Mouse (Mus musculus): ENCODE data around the gene Cmtm5. TPM values are rescaled to one million over a fixed set of nuclear protein-coding genes. Genes with fewer than 3 reads are reported as not detected.
A peak's percentile ranks its signal among the peaks of the same experiment; 100 is the strongest.

Cmtm5 gene
- polyA plus RNA-seq, 1 experiment from 2014 or later = 2.1 TPM

DNA sequence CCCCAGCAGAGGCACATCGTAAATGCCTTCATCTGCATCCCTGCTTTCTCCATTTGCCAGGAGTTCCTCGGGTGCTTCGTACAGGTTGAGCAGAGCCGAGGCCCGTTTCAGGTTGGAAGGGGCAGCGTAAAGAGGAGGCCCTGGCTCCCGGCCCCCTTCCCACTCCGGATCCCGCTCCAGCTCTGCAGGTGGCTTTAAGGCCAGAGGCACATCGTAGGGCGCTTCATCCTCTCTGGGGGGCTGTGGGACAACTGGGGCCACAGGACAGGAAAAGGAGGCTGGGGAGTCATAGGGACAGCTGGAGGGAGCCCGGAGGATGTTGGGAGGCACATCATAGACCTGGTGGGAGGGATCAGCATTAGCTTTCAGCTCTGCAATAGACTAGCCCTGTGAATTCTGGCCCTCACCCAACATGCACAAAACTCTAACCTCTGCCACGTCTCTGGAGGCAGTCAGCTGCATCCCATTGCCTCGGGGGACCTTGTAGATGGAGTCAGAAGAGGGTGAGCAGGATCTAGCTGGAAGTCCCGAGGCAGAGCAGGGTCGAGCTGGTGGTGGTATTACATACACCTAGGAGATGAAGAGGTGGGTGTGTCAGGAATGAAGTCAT lies 15.9 kb upstream of the Cmtm5 start:
- WGBS = 83% methylated on average over 16 of the region's 16 CpGs
- Histone ChIP-seq H3K36me3 (ENCODE audit: insufficient read depth, low read length) (peaks cover 23% of the 10 kb centered on the region; the same call in 1 of the 2 replicates), H3K27me3 (ENCODE audit: insufficient read depth, low read length) (no peaks in the 10 kb centered on the region), H3K27ac (no peak overlapping the region), H3K4me3 (replicated peaks; ENCODE audit: low read depth, low read length) (no peak overlapping the region), H3K4me2 (ENCODE audit: low read length) (no peak overlapping the region), H3K9ac (ENCODE audit: low read depth, low read length) (no peak overlapping the region), H3K4me1 (replicated peaks; ENCODE audit: insufficient read depth, low read length) (peaks cover 11% of the 10 kb centered on the region), H3K9me3 (replicated peaks; ENCODE audit: low read length) (no peaks in the 10 kb centered on the region)
- DNase-seq (ENCODE audit: low spot score) = no peak
- no peak for TF ChIP-seq CTCF (IDR thresholded peaks at IDR 0.05; ENCODE audit: low read depth)
- no peak for ATAC-seq (replicated peaks; ENCODE audit: low FRiP score, low read depth)

DNA sequence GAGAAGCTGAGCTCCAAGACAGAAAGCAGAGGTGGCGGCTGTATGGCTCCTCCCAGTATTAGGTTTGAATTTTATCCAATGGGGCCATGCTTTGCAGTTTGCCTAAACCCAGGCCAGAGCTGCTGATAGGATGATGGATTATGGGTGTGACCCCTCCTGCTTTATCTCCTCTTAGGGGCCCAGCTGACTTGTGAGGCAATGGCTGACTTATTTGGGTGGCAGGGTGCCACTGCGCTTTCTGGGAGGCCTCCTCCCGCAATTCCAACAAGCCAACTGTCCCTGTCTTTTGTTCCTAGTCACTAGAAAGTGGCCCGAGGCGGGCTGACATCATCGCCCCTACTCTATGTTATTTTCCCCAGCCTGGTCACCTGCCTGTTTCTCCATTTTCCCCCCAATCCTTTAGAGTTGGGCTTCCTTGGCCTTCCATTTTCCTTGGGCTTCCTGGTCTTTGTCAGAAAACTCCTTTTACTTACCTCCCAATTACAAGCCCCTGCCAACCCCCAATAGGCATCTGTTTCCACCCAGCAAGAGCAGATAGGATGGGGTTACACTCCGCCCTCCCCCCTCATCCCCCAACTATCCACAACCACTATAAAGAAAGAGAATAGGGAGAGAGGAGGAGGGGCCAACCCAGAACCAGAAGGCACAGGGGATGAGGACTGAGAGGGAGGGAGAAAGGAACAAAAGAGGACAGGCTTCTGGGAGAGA lies 11.3 kb upstream of the Cmtm5 start:
- H3K4me2 ChIP-seq (ENCODE audit: low read length) = peak overlapping the region; percentile 88
- no peaks in the 10 kb centered on the region for H3K27me3 ChIP-seq (ENCODE audit: insufficient read depth, low read length)
- ATAC-seq (replicated peaks; ENCODE audit: low FRiP score, low read depth) = peak; percentile 47
- peaks cover 22% of the 10 kb centered on the region for H3K4me1 ChIP-seq (replicated peaks; ENCODE audit: insufficient read depth, low read length)
- no peaks in the 10 kb centered on the region for H3K9me3 ChIP-seq (replicated peaks; ENCODE audit: low read length)
- WGBS = 31% methylated on average over 7 of the region's 7 CpGs
- H3K4me3 ChIP-seq (replicated peaks; ENCODE audit: low read depth, low read length) = peak overlapping the region; percentile 48
- TF ChIP-seq CTCF (IDR thresholded peaks at IDR 0.05; ENCODE audit: low read depth) = no peak
- H3K9ac ChIP-seq (ENCODE audit: low read depth, low read length) = peak overlapping the region; percentile 80; the same call in 1 of the 2 replicates
- peak; percentile 89 for DNase-seq (ENCODE audit: low spot score)
- 0 out of 2 replicates have a peak, but pooled peaks cover under 1% of the 10 kb centered on the region for H3K36me3 ChIP-seq (ENCODE audit: insufficient read depth, low read length)
- H3K27ac ChIP-seq = peak overlapping the region; percentile 95

DNA sequence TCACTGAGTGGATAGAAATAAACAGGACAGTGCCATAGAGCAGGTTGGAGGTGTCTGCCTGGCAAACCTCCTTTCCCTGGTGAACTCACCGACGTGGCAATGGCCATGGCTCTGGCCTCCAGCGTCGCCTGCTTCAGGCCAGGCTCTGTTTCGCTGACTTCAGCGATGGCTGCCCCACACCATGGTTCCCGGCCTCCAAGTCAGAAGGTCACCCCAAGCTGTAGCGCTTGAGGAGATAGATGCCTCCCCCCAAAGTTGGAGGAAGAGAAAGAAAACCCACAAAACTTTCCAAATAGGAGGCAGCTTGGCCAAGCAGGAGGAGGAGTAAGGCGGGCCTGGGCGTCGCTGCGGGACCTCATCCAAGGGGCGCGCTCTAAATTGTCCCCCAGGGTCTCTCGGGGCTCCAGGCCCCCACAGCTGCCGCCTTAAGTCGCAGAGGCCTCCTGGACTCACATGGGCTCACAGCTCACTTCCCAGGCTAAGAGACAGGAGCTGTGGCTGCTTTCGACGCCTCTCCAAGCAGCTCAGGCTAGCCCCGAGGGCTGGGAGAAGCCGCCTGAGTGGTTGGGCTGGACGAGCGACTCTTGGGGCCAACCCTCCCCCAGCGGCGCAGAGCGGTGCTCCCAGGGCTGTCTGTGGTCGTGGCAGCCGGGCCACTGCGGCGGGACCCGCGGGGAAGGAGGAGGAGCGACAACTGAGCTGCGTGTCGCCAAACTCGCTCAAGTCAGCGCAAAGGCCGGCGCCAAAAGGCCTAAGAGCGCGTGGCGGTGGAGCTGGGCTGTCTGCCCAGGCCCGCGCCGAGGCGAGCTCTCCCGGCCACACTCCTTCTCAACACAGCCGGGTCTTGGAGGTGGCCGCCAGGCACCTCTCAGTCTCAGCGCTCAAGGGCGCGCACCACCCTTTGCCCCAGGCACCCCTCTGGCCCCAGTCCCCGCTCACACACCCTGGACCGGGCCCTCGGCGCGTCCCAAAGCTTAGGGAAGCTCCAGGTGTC lies 10.4 kb upstream of the Cmtm5 start, which contains the start of gene Efs:
Gene Efs, minus strand, starts transcription at position 778 of the 994 bp plus-strand sequence.
- peak within 1 kb of the TSS; percentile 88 for H3K4me2 ChIP-seq (ENCODE audit: low read length)
- H3K27me3 ChIP-seq (ENCODE audit: insufficient read depth, low read length) = no peaks in the 10 kb centered on the region
- peak within 1 kb of the TSS; percentile 80 for H3K9ac ChIP-seq (ENCODE audit: low read depth, low read length)
- TF ChIP-seq CTCF (IDR thresholded peaks at IDR 0.05; ENCODE audit: low read depth) = no peak
- peak; percentile 67 for ATAC-seq (replicated peaks; ENCODE audit: low FRiP score, low read depth)
- H3K9me3 ChIP-seq (replicated peaks; ENCODE audit: low read length) = no peaks in the 10 kb centered on the region
- peak; percentile 75 for DNase-seq (ENCODE audit: low spot score)
- peak within 1 kb of the TSS; percentile 95 for H3K27ac ChIP-seq
- no peaks in the 10 kb centered on the region for H3K36me3 ChIP-seq (ENCODE audit: insufficient read depth, low read length)
- H3K4me3 ChIP-seq (replicated peaks; ENCODE audit: low read depth, low read length) = peak within 1 kb of the TSS; percentile 48
- peaks cover 22% of the 10 kb centered on the region for H3K4me1 ChIP-seq (replicated peaks; ENCODE audit: insufficient read depth, low read length)
- WGBS = 4% methylated on average over 57 of the region's 57 CpGs

DNA sequence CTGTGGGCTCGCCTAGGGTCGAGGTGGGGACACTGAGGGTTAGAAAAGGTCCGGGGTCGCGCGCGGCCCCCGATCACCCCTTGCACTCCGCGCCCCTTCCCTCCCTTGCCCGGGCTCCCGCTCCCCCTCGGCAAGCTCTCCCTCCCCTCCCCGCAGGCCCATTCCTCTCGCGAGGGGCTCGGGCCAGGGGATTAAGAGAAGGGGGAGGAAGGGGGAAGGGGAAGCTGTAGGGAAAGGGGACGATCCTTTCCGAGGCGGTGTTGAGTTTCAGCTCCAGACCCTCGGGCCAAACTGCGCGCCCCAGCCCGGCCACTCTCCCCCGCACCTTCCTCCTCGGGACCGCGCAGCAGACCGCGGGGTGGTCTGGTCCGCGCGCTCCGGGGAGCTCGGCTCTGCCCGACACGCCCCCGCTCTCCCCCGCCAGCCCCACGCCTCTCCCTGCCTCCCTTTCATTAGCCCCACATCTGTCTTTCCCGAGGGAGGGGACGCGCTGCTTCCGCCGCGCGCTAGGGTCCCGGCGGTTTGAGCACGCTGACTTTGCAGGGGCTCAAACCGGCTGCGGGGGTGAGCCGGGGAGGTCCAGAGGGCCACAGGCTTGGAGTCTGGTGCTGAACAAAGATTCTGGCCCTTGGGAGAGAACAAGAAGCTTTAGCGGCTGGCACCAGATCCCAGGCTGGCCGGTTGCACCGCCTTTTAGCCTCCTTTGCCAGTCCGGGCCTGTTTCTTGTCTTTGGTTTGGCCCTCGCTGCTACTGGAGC lies 9.5 kb upstream of the Cmtm5 start:
- Histone ChIP-seq H3K4me1 (replicated peaks; ENCODE audit: insufficient read depth, low read length) (peaks cover 22% of the 10 kb centered on the region), H3K27ac (peak overlapping the region; percentile 95), H3K36me3 (ENCODE audit: insufficient read depth, low read length) (no peaks in the 10 kb centered on the region), H3K9ac (ENCODE audit: low read depth, low read length) (peak overlapping the region; percentile 80), H3K4me2 (ENCODE audit: low read length) (peak overlapping the region; percentile 88), H3K4me3 (replicated peaks; ENCODE audit: low read depth, low read length) (peak overlapping the region; percentile 48), H3K27me3 (ENCODE audit: insufficient read depth, low read length) (no peaks in the 10 kb centered on the region), H3K9me3 (replicated peaks; ENCODE audit: low read length) (no peaks in the 10 kb centered on the region)
- ATAC-seq (replicated peaks; ENCODE audit: low FRiP score, low read depth) = peak; percentile 85
- 1% methylated on average over 46 of the region's 58 CpGs for WGBS
- DNase-seq (ENCODE audit: low spot score) = peak; percentile 95
- no peak for TF ChIP-seq CTCF (IDR thresholded peaks at IDR 0.05; ENCODE audit: low read depth)

DNA sequence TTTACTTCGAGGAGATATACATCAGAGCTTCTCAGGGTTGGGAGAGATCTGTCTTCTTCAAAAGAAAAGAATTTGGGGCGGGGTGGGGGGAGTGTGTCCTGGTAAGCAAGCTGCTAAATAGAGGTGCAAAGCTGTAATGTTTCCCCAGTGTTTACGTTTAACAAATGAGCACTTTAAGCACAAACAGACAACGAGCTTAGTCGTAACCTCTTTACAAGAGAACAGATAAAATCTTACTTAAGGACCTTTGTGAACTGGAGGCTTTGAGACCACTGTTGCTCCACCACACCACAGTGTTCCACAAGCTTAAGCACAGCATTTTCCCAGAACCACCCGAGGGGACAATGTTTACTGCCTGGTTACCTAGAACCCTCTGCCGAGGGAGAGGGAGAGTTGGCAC lies 8.8 kb upstream of the Cmtm5 start:
- Histone ChIP-seq H3K9me3 (replicated peaks; ENCODE audit: low read length) (no peaks in the 10 kb centered on the region), H3K4me2 (ENCODE audit: low read length) (peak overlapping the region; percentile 88), H3K27me3 (ENCODE audit: insufficient read depth, low read length) (no peaks in the 10 kb centered on the region), H3K4me1 (replicated peaks; ENCODE audit: insufficient read depth, low read length) (peaks cover 22% of the 10 kb centered on the region), H3K27ac (peak overlapping the region; percentile 95), H3K4me3 (replicated peaks; ENCODE audit: low read depth, low read length) (no peak overlapping the region), H3K36me3 (ENCODE audit: insufficient read depth, low read length) (no peaks in the 10 kb centered on the region), H3K9ac (ENCODE audit: low read depth, low read length) (peak overlapping the region; percentile 80)
- WGBS = 22% methylated on average over 7 of the region's 7 CpGs
- no peak for ATAC-seq (replicated peaks; ENCODE audit: low FRiP score, low read depth)
- no peak for DNase-seq (ENCODE audit: low spot score)
- no peak for TF ChIP-seq CTCF (IDR thresholded peaks at IDR 0.05; ENCODE audit: low read depth)

Measured in kidney, postnatal 0 days (tissue).